Mouse (Mus musculus) kidney, adult 2 months (tissue): ENCODE measurements around the gene Ripk3.

Experiments used
- CTCF ChIP-seq: fragments of 200-500 bp; conservative IDR thresholded peaks from 2 replicates; pipeline ENCODE4 v1.5.1; 2011; ENCODE audit warnings: low read depth, mild to moderate bottlenecking, control low read depth, low read length, moderate library complexity, mixed read lengths; ENCODE audit not compliant: insufficient read depth, insufficient read length
- POLR2A ChIP-seq: fragments of 200-500 bp; IDR thresholded peaks from one replicate; pipeline ENCODE4 v1.6.1; 2011; ENCODE audit warnings: low read depth, low read length, control low read depth

DNA sequence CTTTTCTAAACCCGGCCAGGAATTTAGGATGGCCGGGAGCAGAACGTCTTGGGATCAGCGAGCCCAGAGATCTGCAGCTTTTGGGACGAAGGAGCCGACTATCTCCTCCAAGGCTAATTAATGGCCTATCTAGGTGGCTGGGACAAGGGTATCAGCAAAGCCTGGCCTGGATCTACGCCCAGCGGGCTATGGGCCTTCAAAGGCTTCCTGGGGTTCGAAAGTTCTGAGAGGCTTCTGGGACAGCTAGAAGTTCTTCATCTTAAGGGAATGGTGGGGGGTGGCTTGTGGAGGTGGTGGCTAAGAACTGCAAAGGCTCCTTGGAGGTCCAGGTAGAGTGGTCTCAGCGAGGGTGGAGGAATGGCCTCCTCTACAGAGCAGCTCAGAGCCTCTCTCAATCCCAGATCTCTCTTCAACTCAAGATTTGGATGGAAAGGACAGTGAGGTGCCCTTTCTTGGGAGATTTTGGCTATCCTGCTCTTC lies 35.4 kb upstream of the Ripk3 start:
- no peak for TF ChIP-seq POLR2A
- TF ChIP-seq CTCF = no peak
